Mouse (Mus musculus): ENCODE measurements around the gene Dera. TPM values are rescaled to one million over a fixed set of nuclear protein-coding genes. Genes with fewer than 3 reads are reported as not detected.

Dera gene
- polyA plus RNA-seq, 1 experiment from 2014 or later = 46.2 TPM

DNA sequence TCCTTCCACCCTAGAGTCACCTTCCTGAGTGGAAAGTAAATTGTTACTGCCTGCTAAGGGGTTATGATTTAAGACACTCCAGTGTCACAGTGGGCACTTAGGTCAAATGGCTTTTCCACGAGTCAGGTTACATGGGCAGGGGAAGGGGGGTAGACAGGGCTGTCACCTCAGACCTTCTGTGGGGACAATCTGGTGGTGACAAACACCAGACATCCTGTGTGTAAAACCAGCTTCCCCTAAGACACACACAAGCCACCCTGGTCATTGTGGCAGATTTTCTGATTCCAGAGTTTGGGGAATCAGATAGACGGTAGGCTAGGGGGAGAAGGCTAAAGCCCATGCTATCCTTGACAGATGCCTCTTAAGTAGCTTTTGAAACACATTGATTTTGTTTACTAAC, 41.1 kb downstream of the Dera start:
- H3K4me3 ChIP-seq (ENCODE audit: low read length) = no peak overlapping the region

GRCm38 (mm10) chr6:137796596-137797567, 42.5 kb downstream of the Dera start:
- Histone ChIP-seq H3K4me2 (ENCODE audit: low read depth, low read length) (no peak overlapping the region), H3K9me3 (replicated peaks; ENCODE audit: control insufficient read depth, low read length) (peaks cover 14% of the 10 kb centered on the region), H3K4me3 (ENCODE audit: low read length) (no peak overlapping the region), H3K27ac (ENCODE audit: low read length) (no peak overlapping the region), H3K27me3 (ENCODE audit: control insufficient read depth, insufficient read depth, low read length) (no peaks in the 10 kb centered on the region), H3K9ac (ENCODE audit: low read length) (no peak overlapping the region), H3K36me3 (ENCODE audit: control insufficient read depth, insufficient read depth) (peaks cover 24% of the 10 kb centered on the region), H3K4me1 (ENCODE audit: control insufficient read depth, insufficient read depth, low read length) (no peaks in the 10 kb centered on the region)
- 75% methylated on average over 29 of the region's 29 CpGs for WGBS
- ATAC-seq (replicated peaks; ENCODE audit: extremely low read depth, insufficient read depth, low FRiP score) = no peak

More for the DNA sequence above, 41.1 kb downstream of the Dera start:
- no peak for ATAC-seq (replicated peaks; ENCODE audit: extremely low read depth, insufficient read depth, low FRiP score)
- peaks cover 17% of the 10 kb centered on the region for H3K36me3 ChIP-seq (ENCODE audit: control insufficient read depth, insufficient read depth)
- H3K9me3 ChIP-seq (replicated peaks; ENCODE audit: control insufficient read depth, low read length) = peaks cover 10% of the 10 kb centered on the region
- H3K9ac ChIP-seq (ENCODE audit: low read length) = no peak overlapping the region
- no peaks in the 10 kb centered on the region for H3K4me1 ChIP-seq (ENCODE audit: control insufficient read depth, insufficient read depth, low read length)
- H3K27ac ChIP-seq (ENCODE audit: low read length) = no peak overlapping the region
- no peak overlapping the region for H3K4me2 ChIP-seq (ENCODE audit: low read depth, low read length)
- WGBS = 23% methylated on average over 2 of the region's 2 CpGs
- no peaks in the 10 kb centered on the region for H3K27me3 ChIP-seq (ENCODE audit: control insufficient read depth, insufficient read depth, low read length)

DNA sequence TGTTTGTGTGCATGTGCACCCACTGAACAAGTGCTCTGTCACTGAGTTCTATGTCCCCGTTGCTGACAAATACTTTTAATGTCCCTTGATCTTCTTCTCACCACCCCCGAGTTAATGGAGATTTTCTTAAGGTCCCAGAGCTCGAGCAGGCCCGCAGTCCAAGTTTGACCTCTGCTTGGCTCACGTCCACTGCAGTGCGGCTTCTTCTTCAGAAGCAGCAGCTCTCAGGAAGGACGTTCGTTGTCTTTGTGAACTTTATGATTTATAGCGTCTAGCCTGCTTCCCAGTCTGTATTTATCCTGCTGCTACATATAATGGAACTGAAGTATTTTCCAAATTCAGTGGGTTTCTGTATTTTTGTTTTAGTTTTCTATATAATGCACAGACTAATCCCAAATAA, 44.9 kb downstream of the Dera start:
- Histone ChIP-seq H3K4me3 (ENCODE audit: low read length) (no peak overlapping the region), H3K9ac (ENCODE audit: low read length) (no peak overlapping the region), H3K36me3 (ENCODE audit: control insufficient read depth, insufficient read depth) (peaks cover 31% of the 10 kb centered on the region), H3K4me2 (ENCODE audit: low read depth, low read length) (no peak overlapping the region), H3K4me1 (ENCODE audit: control insufficient read depth, insufficient read depth, low read length) (no peaks in the 10 kb centered on the region), H3K27ac (ENCODE audit: low read length) (no peak overlapping the region), H3K27me3 (ENCODE audit: control insufficient read depth, insufficient read depth, low read length) (no peaks in the 10 kb centered on the region), H3K9me3 (replicated peaks; ENCODE audit: control insufficient read depth, low read length) (peaks cover 14% of the 10 kb centered on the region)
- ATAC-seq (replicated peaks; ENCODE audit: extremely low read depth, insufficient read depth, low FRiP score) = no peak
- 74% methylated on average over 9 of the region's 9 CpGs for WGBS

DNA sequence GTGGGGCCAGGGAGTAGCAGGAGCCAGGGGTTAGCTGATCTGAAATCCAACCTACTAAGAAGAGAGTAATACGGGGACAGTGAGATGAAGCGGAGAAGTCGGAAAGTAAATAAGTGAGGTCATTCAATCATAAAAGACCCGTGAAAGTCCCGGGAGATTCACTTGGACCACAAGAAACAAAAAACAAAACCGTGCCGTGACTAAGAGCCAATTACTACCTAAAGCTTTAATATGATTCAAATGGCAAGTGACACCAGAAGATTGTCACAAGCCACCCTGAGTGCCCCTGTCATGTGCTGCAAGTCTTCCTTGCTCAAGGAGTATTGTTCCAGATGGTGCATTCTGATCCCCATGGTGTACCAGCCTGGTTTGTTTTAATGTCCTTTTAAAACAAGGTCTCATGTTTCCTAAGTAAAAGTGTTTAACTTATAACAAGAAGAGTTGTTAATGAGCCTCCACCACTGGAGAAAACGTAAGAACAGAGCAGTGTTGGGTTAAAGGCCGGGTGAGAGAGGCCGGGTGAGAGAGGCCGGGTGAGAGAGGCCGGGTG, 49.2 kb downstream of the Dera start:
- no peaks in the 10 kb centered on the region for H3K27me3 ChIP-seq (ENCODE audit: control insufficient read depth, insufficient read depth, low read length)
- no peaks in the 10 kb centered on the region for H3K4me1 ChIP-seq (ENCODE audit: control insufficient read depth, insufficient read depth, low read length)
- H3K27ac ChIP-seq (ENCODE audit: low read length) = no peak overlapping the region
- no peak overlapping the region for H3K9ac ChIP-seq (ENCODE audit: low read length)
- H3K9me3 ChIP-seq (replicated peaks; ENCODE audit: control insufficient read depth, low read length) = peaks cover 14% of the 10 kb centered on the region
- no peak overlapping the region for H3K4me3 ChIP-seq (ENCODE audit: low read length)
- peaks cover 29% of the 10 kb centered on the region for H3K36me3 ChIP-seq (ENCODE audit: control insufficient read depth, insufficient read depth)
- ATAC-seq (replicated peaks; ENCODE audit: extremely low read depth, insufficient read depth, low FRiP score) = no peak
- H3K4me2 ChIP-seq (ENCODE audit: low read depth, low read length) = no peak overlapping the region
- 85% methylated on average over 12 of the region's 12 CpGs for WGBS

DNA sequence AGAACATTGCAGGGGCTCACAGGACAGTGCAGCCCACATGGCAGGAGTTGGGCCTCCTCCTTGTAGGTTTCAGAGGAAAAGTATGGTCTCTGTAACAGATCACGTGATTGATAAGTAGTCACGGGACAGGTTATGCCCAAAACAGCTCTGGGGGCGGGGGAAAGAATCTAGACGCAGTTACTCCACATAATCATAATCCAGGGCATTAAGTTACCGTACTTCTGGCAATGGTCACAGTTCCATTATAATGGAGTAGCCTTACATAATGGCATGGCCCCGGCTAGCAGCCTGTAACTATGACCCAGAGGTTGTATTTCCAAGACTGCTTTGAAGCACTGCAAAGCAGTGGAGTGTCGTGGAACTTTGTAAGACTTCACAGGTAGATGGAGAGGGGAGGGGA, 49.8 kb downstream of the Dera start:
- Histone ChIP-seq H3K36me3 (ENCODE audit: control insufficient read depth, insufficient read depth) (peaks cover 24% of the 10 kb centered on the region), H3K27me3 (ENCODE audit: control insufficient read depth, insufficient read depth, low read length) (no peaks in the 10 kb centered on the region), H3K9me3 (replicated peaks; ENCODE audit: control insufficient read depth, low read length) (peaks cover 14% of the 10 kb centered on the region), H3K9ac (ENCODE audit: low read length) (no peak overlapping the region), H3K4me2 (ENCODE audit: low read depth, low read length) (no peak overlapping the region), H3K27ac (ENCODE audit: low read length) (0 out of 2 replicates have a peak overlapping the region, but pooled peaks have one; percentile 13), H3K4me3 (ENCODE audit: low read length) (no peak overlapping the region), H3K4me1 (ENCODE audit: control insufficient read depth, insufficient read depth, low read length) (no peaks in the 10 kb centered on the region)
- WGBS = 87% methylated on average over 7 of the region's 7 CpGs
- no peak for ATAC-seq (replicated peaks; ENCODE audit: extremely low read depth, insufficient read depth, low FRiP score)

DNA sequence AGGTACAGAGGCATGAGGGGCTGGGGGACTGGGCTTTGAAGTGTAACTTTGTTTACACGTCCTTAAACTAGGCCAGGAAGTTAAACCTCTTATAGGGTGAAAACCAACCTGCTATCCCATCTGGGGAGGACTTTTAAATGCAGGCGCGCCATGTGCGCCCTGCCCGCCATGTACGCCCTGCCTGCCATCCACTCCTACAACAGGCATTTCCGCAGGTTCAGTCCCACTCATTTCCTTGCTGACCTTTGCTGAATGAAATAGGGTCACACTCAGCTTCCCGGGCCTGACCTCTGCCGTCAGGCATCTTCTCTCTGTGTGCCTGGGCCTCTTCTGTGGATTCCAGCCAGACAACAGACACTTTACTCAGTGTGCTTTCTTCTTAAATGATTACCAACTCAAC, 50.3 kb downstream of the Dera start:
- H3K9me3 ChIP-seq (replicated peaks; ENCODE audit: control insufficient read depth, low read length) = peaks cover 13% of the 10 kb centered on the region
- peaks cover 20% of the 10 kb centered on the region for H3K36me3 ChIP-seq (ENCODE audit: control insufficient read depth, insufficient read depth)
- ATAC-seq (replicated peaks; ENCODE audit: extremely low read depth, insufficient read depth, low FRiP score) = peak; percentile 55; the same call in 1 of the 2 replicates
- WGBS = 67% methylated on average over 9 of the region's 9 CpGs
- H3K4me1 ChIP-seq (ENCODE audit: control insufficient read depth, insufficient read depth, low read length) = no peaks in the 10 kb centered on the region
- 0 out of 2 replicates have a peak overlapping the region, but pooled peaks have one; percentile 13 for H3K27ac ChIP-seq (ENCODE audit: low read length)
- H3K9ac ChIP-seq (ENCODE audit: low read length) = no peak overlapping the region
- H3K27me3 ChIP-seq (ENCODE audit: control insufficient read depth, insufficient read depth, low read length) = no peaks in the 10 kb centered on the region
- H3K4me3 ChIP-seq (ENCODE audit: low read length) = no peak overlapping the region
- no peak overlapping the region for H3K4me2 ChIP-seq (ENCODE audit: low read depth, low read length)

GRCm38 (mm10) chr6:137806342-137806741, 52.0 kb downstream of the Dera start:
- Histone ChIP-seq H3K9me3 (replicated peaks; ENCODE audit: control insufficient read depth, low read length) (no peaks in the 10 kb centered on the region), H3K4me1 (ENCODE audit: control insufficient read depth, insufficient read depth, low read length) (no peaks in the 10 kb centered on the region), H3K9ac (ENCODE audit: low read length) (no peak overlapping the region), H3K4me3 (ENCODE audit: low read length) (no peak overlapping the region), H3K27me3 (ENCODE audit: control insufficient read depth, insufficient read depth, low read length) (no peaks in the 10 kb centered on the region), H3K36me3 (ENCODE audit: control insufficient read depth, insufficient read depth) (peaks cover 12% of the 10 kb centered on the region), H3K27ac (ENCODE audit: low read length) (no peak overlapping the region), H3K4me2 (ENCODE audit: low read depth, low read length) (no peak overlapping the region)
- no peak for ATAC-seq (replicated peaks; ENCODE audit: extremely low read depth, insufficient read depth, low FRiP score)
- 89% methylated on average over 3 of the region's 3 CpGs for WGBS

- WGBS = 85% methylated on average over 8 of the region's 8 CpGs
- Histone ChIP-seq H3K9me3 (replicated peaks; ENCODE audit: control insufficient read depth, low read length) (no peaks in the 10 kb centered on the region), H3K27ac (ENCODE audit: low read length) (no peak overlapping the region), H3K4me1 (ENCODE audit: control insufficient read depth, insufficient read depth, low read length) (no peaks in the 10 kb centered on the region), H3K9ac (ENCODE audit: low read length) (no peak overlapping the region), H3K4me2 (ENCODE audit: low read depth, low read length) (no peak overlapping the region), H3K4me3 (ENCODE audit: low read length) (no peak overlapping the region), H3K27me3 (ENCODE audit: control insufficient read depth, insufficient read depth, low read length) (no peaks in the 10 kb centered on the region), H3K36me3 (ENCODE audit: control insufficient read depth, insufficient read depth) (peaks cover 8% of the 10 kb centered on the region)
- no peak for ATAC-seq (replicated peaks; ENCODE audit: extremely low read depth, insufficient read depth, low FRiP score)
Measured at GRCm38 (mm10) chr6:137806806-137807205, 52.5 kb downstream of the Dera start.

DNA sequence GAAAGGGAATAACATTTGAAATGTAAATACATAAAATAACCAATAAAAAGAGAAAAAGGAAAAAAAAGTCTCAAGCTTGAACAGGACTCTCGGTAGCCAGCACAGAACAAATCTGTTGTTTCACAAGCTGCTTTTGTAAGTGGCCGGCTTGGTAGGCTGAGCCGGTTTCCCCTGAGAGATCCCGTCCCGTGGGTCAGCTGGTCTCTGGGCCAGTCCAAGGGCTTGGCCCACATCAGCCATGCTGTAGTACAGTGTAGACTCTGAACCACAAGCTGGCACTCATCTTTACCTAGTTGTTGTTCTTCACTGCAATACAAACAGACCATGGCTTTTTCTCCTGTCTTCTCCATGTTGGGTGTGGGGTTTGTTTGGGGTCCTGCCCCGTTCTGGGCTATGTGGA, 53.0 kb downstream of the Dera start:
- no peaks in the 10 kb centered on the region for H3K27me3 ChIP-seq (ENCODE audit: control insufficient read depth, insufficient read depth, low read length)
- H3K9me3 ChIP-seq (replicated peaks; ENCODE audit: control insufficient read depth, low read length) = no peaks in the 10 kb centered on the region
- H3K27ac ChIP-seq (ENCODE audit: low read length) = no peak overlapping the region
- no peak overlapping the region for H3K4me2 ChIP-seq (ENCODE audit: low read depth, low read length)
- WGBS = 90% methylated on average over 6 of the region's 6 CpGs
- H3K9ac ChIP-seq (ENCODE audit: low read length) = no peak overlapping the region
- ATAC-seq (replicated peaks; ENCODE audit: extremely low read depth, insufficient read depth, low FRiP score) = no peak
- H3K4me3 ChIP-seq (ENCODE audit: low read length) = no peak overlapping the region
- peaks cover 3% of the 10 kb centered on the region; the same call in 1 of the 2 replicates for H3K36me3 ChIP-seq (ENCODE audit: control insufficient read depth, insufficient read depth)
- H3K4me1 ChIP-seq (ENCODE audit: control insufficient read depth, insufficient read depth, low read length) = no peaks in the 10 kb centered on the region
